In the genomic region with DNA sequence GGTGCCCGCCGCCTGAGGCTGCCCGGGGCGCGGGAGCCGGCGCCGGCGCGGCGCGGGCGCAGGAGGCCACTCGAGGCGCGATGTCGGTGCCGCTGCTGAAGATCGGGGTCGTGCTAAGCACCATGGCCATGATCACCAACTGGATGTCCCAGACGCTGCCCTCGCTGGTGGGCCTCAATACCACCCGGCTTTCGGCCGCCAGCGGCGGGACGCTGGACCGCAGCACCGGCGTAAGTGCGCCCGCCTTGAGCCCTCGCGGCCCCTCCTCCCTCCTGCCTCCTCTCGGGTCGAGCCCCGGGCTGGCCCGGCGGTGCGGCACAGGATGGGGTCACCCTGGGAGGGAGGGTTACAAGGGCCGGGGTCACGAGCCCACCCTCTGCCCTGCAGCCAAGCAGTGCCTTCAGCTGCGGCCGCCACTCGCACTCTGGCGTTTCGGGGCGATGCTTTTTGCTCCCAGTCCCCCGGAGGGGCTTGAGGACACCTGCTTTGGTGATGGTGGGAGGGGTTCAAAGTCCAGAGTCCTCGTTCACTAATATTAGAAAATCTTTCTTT, we compare ENCODE assay signal across 8 mouse cellular contexts. TPM values are rescaled to one million over a fixed set of nuclear protein-coding genes. Genes with fewer than 3 reads are reported as not detected.
DNase-seq lines count a peak whose midpoint lies in the region; ATAC-seq and TF ChIP-seq lines count a peak whose summit lies in the region.

No protein-coding gene starts in this region.

- H3K4me3 ChIP-seq in spleen, adult 2 months (ENCODE audit: extremely low read depth, insufficient read depth, insufficient read length) = peak overlapping the region; percentile 36; the same call in 1 of the 2 replicates
- H3K4me3 ChIP-seq in heart, embryonic 16.5 days (ENCODE audit: low read length) = peak overlapping the region; percentile 68
- H3K4me3 ChIP-seq in limb, embryonic 15.5 days = peak overlapping the region; percentile 57
- H3K4me3 ChIP-seq in neural tube, embryonic 13.5 days = peak overlapping the region; percentile 64

- peaks cover 4% of the 10 kb centered on the region for H3K27me3 ChIP-seq in spleen, adult 2 months (ENCODE audit: control insufficient read depth, insufficient read depth, low read length)
- H3K27me3 ChIP-seq in heart, embryonic 16.5 days (ENCODE audit: control insufficient read depth, insufficient read depth, low read length) = peaks cover 38% of the 10 kb centered on the region
- peaks cover 6% of the 10 kb centered on the region; the same call in 1 of the 2 replicates for H3K27me3 ChIP-seq in limb, embryonic 15.5 days
- peaks cover 13% of the 10 kb centered on the region for H3K27me3 ChIP-seq in neural tube, embryonic 13.5 days

- 3% methylated on average over 50 of the region's 51 CpGs for WGBS in spleen, adult 2 months
- under 1% methylated on average over 51 of the region's 51 CpGs for WGBS in heart, embryonic 16.5 days
- under 1% methylated on average over 28 of the region's 51 CpGs for WGBS in limb, embryonic 15.5 days
- under 1% methylated on average over 48 of the region's 51 CpGs for WGBS in neural tube, embryonic 13.5 days

- ATAC-seq in heart, embryonic 16.5 days (replicated peaks; ENCODE audit: extremely low read depth, insufficient read depth, low FRiP score) = peak; percentile 52; the same call in 1 of the 2 replicates
- ATAC-seq in limb, embryonic 15.5 days (ENCODE audit: insufficient number of reproducible peaks, low FRiP score, low TSS enrichment, low read depth) = no peak
- ATAC-seq in neural tube, embryonic 13.5 days (ENCODE audit: low read depth) = peak; percentile 14; the same call in 1 of the 2 replicates

- no peak for TF ChIP-seq CTCF in spleen, adult 2 months (IDR thresholded peaks at IDR 0.05; ENCODE audit: extremely low read depth, insufficient read depth, insufficient read length, insufficient replicate concordance)

- H3K9me3 ChIP-seq in heart, embryonic 16.5 days (replicated peaks; ENCODE audit: control insufficient read depth, low read length) = no peaks in the 10 kb centered on the region
- H3K9me3 ChIP-seq in limb, embryonic 15.5 days = no peaks in the 10 kb centered on the region
- H3K9me3 ChIP-seq in neural tube, embryonic 13.5 days = no peaks in the 10 kb centered on the region

- TF ChIP-seq POLR2A in spleen, adult 2 months (IDR thresholded peaks at IDR 0.05; ENCODE audit: low read depth, low read length) = no peak

- H3K36me3 ChIP-seq in spleen, adult 2 months (ENCODE audit: control insufficient read depth, insufficient read depth, low read length) = no peaks in the 10 kb centered on the region
- H3K36me3 ChIP-seq in heart, embryonic 16.5 days (ENCODE audit: control insufficient read depth, insufficient read depth) = no peaks in the 10 kb centered on the region
- peaks cover 3% of the 10 kb centered on the region; the same call in 1 of the 2 replicates for H3K36me3 ChIP-seq in limb, embryonic 15.5 days
- H3K36me3 ChIP-seq in neural tube, embryonic 13.5 days = 0 out of 2 replicates have a peak, but pooled peaks cover 4% of the 10 kb centered on the region

- H3K4me1 ChIP-seq in spleen, adult 2 months (ENCODE audit: control insufficient read depth, insufficient read depth, insufficient read length) = no peaks in the 10 kb centered on the region
- H3K4me1 ChIP-seq in heart, embryonic 16.5 days (ENCODE audit: control insufficient read depth, insufficient read depth, low read length) = peaks cover 6% of the 10 kb centered on the region; the same call in 1 of the 2 replicates
- H3K4me1 ChIP-seq in limb, embryonic 15.5 days = peaks cover 24% of the 10 kb centered on the region
- H3K4me1 ChIP-seq in neural tube, embryonic 13.5 days (replicated peaks) = peaks cover 64% of the 10 kb centered on the region

- H3K4me2 ChIP-seq in heart, embryonic 16.5 days (ENCODE audit: low read depth, low read length) = peak overlapping the region; percentile 86
- peak overlapping the region; percentile 97 for H3K4me2 ChIP-seq in limb, embryonic 15.5 days
- H3K4me2 ChIP-seq in neural tube, embryonic 13.5 days = peak overlapping the region; percentile 92

- no peak overlapping the region for H3K27ac ChIP-seq in spleen, adult 2 months (ENCODE audit: insufficient read depth, low read length)
- H3K27ac ChIP-seq in heart, embryonic 16.5 days (ENCODE audit: low read length) = no peak overlapping the region
- H3K27ac ChIP-seq in limb, embryonic 15.5 days = no peak overlapping the region
- H3K27ac ChIP-seq in neural tube, embryonic 13.5 days (replicated peaks) = peak overlapping the region; percentile 74

- no peak for DNase-seq in spleen, adult 2 months (ENCODE audit: low read depth in 1 of 2, low spot score in 2 of 2)
- DNase-seq in spleen, postnatal 4 days (ENCODE audit: low spot score in 2 of 2) = no peak
- DNase-seq in embryo, embryonic 10 days (ENCODE audit: low spot score) = peak; percentile 66
- DNase-seq in frontal cortex, postnatal 36 days (ENCODE audit: low spot score in 2 of 2) = no peak
- DNase-seq in spleen, postnatal 14 days (ENCODE audit: low spot score in 2 of 2) = no peak

- H3K9ac ChIP-seq in heart, embryonic 16.5 days (ENCODE audit: low read length) = peak overlapping the region; percentile 77
- H3K9ac ChIP-seq in limb, embryonic 15.5 days = peak overlapping the region; percentile 70
- H3K9ac ChIP-seq in neural tube, embryonic 13.5 days = peak overlapping the region; percentile 91

RNA-seq across cellular contexts. Expression of gene Olfm1, which starts 13.2 kb away (rescaled TPM):
- polyA plus RNA-seq in spleen, adult 2 months (2012; rRNA removed) = 11.0 and 11.7 TPM in 2 replicates
- polyA plus RNA-seq in heart, embryonic 16.5 days (2015; fragmentation: Nextera tagmentation; extraction: Ambion mirVana) = 5.1 and 6.9 TPM in 2 replicates
- 21.2 and 22.1 TPM in 2 replicates for polyA plus RNA-seq in limb, embryonic 15.5 days (2015; fragmentation: Nextera tagmentation; extraction: Ambion mirVana)
- polyA plus RNA-seq in neural tube, embryonic 13.5 days (2015; fragmentation: Nextera tagmentation; extraction: Ambion mirVana) = 298 and 324 TPM in 2 replicates

Comparison
In these comparisons a context has a peak if more than half of its experiments do, and no peak if none do; other contexts are left out.
1. RNA of gene Olfm1, which starts 13.2 kb away (polyA plus RNA-seq): 298 to 324 TPM in neural tube, embryonic 13.5 days; 21.2 to 22.1 TPM in limb, embryonic 15.5 days, 11.0 to 11.7 TPM in spleen, adult 2 months and 5.1 to 6.9 TPM in heart, embryonic 16.5 days; every median in the first group is over 10 times any median in the second.
2. Peak in every context shown above with its lines, with median percentiles within 50 percentile points of each other: H3K4me3 ChIP-seq, H3K4me2 ChIP-seq and H3K9ac ChIP-seq.